Mouse (Mus musculus) limb, embryonic 15.5 days (tissue): ENCODE measurements around the gene Kcne3. TPM values are rescaled to one million over a fixed set of nuclear protein-coding genes. Genes with fewer than 3 reads are reported as not detected.

ENCODE experiments used
- ATAC-seq: fragments of 200-750 bp; cut with Nextera tagmentation; 2 replicates; pipeline ENCODE4 v1.8.0; 2017; ENCODE audit warnings: low read depth, moderate TSS enrichment; ENCODE audit not compliant: insufficient number of reproducible peaks, low FRiP score, low TSS enrichment
- H3K27ac ChIP-seq: fragments of 300-500 bp; sonication (generic); 2 replicates; pipeline ENCODE4 v1.5.1; 2015; ENCODE audit warnings: moderate library complexity, mild to moderate bottlenecking, inconsistent platforms
- H3K27me3 ChIP-seq: fragments of 300-500 bp; sonication (generic); 2 replicates; pipeline ENCODE4 v1.6.1; 2015; ENCODE audit warnings: inconsistent platforms
- H3K36me3 ChIP-seq: fragments of 300-500 bp; sonication (generic); 2 replicates; pipeline ENCODE4 v1.6.1; 2015; ENCODE audit warnings: inconsistent platforms
- H3K4me1 ChIP-seq: fragments of 300-500 bp; sonication (generic); 2 replicates; pipeline ENCODE4 v1.6.1; 2015; ENCODE audit warnings: inconsistent platforms
- H3K4me2 ChIP-seq: fragments of 300-500 bp; sonication (generic); 2 replicates; pipeline ENCODE4 v1.6.1; 2015; ENCODE audit warnings: mild to moderate bottlenecking, inconsistent platforms
- H3K4me3 ChIP-seq: fragments of 300-500 bp; sonication (generic); 2 replicates; pipeline ENCODE4 v1.5.1; 2015; ENCODE audit warnings: mild to moderate bottlenecking, inconsistent platforms
- H3K9ac ChIP-seq: fragments of 300-500 bp; sonication (generic); 2 replicates; pipeline ENCODE4 v1.6.1; 2015; ENCODE audit warnings: inconsistent platforms
- H3K9me3 ChIP-seq: fragments of 300-500 bp; sonication (generic); 2 replicates; pipeline ENCODE4 v1.6.1; 2016; ENCODE audit warnings: inconsistent platforms
- WGBS: fragments of 180-500 bp; shearing (Covaris S2); methylation state at CpG from one replicate; pipeline ENCODE4 v1.1.7; 2015; 5-methylcytosine and 5-hydroxymethylcytosine counted together
- polyA plus RNA-seq: library from polyadenylated mRNA; unstranded; fragments of >200 nt; fragmentation: Nextera tagmentation; extraction: Ambion mirVana; gene quantifications from 2 replicates; pipeline ENCODE4 v1.2.1, GENCODE M21; 2015

Kcne3 gene
- polyA plus RNA-seq, 1 experiment from 2014 or later = 16.9 TPM

- peak within 1 kb of the TSS; percentile 95 for H3K4me3 ChIP-seq
These were observed 17.0 kb upstream of the Kcne3 start, which contains the start of gene Lipt2 for GRCm38 (mm10) chr7:100159105-100159841. Lipt2 (plus strand) TSS chr7:100159277.

GRCm38 (mm10) chr7:100160006-100160405 lies 16.3 kb upstream of the Kcne3 start:
- peak overlapping the region; percentile 95 for H3K4me3 ChIP-seq
- peak overlapping the region; percentile 88 for H3K4me2 ChIP-seq
- peak overlapping the region; percentile 99 for H3K27ac ChIP-seq
- H3K9ac ChIP-seq = peak overlapping the region; percentile 86; the same call in 1 of the 2 replicates
- H3K36me3 ChIP-seq = no peaks in the 10 kb centered on the region
- no peaks in the 10 kb centered on the region for H3K9me3 ChIP-seq
- no peak for ATAC-seq
- 63% methylated on average over 7 of the region's 7 CpGs for WGBS
- peaks cover 5% of the 10 kb centered on the region for H3K4me1 ChIP-seq
- H3K27me3 ChIP-seq = no peaks in the 10 kb centered on the region

More at GRCm38 (mm10) chr7:100159105-100159841, 17.0 kb upstream of the Kcne3 start, which contains the start of gene Lipt2:
- H3K9ac ChIP-seq = peak within 1 kb of the TSS; percentile 86
- no peaks in the 10 kb centered on the region for H3K9me3 ChIP-seq
- H3K27me3 ChIP-seq = no peaks in the 10 kb centered on the region
- peak within 1 kb of the TSS; percentile 99 for H3K27ac ChIP-seq
- peak; percentile 92 for ATAC-seq
- H3K4me1 ChIP-seq = peaks cover 5% of the 10 kb centered on the region
- under 1% methylated on average over 73 of the region's 78 CpGs for WGBS
- peak within 1 kb of the TSS; percentile 88 for H3K4me2 ChIP-seq
- no peaks in the 10 kb centered on the region for H3K36me3 ChIP-seq

- H3K9me3 ChIP-seq = no peaks in the 10 kb centered on the region
- no peak overlapping the region for H3K27ac ChIP-seq
- peaks cover 5% of the 10 kb centered on the region for H3K4me1 ChIP-seq
- no peak overlapping the region for H3K4me2 ChIP-seq
- H3K9ac ChIP-seq = no peak overlapping the region
- ATAC-seq = no peak
- WGBS = 49% methylated on average over 4 of the region's 4 CpGs
- no peak overlapping the region for H3K4me3 ChIP-seq
- no peaks in the 10 kb centered on the region for H3K27me3 ChIP-seq
- no peaks in the 10 kb centered on the region for H3K36me3 ChIP-seq
These were observed 12.8 kb upstream of the Kcne3 start for GRCm38 (mm10) chr7:100163506-100163905.

GRCm38 (mm10) chr7:100168654-100169053 lies 7.6 kb upstream of the Kcne3 start:
- H3K27ac ChIP-seq = no peak overlapping the region
- H3K4me3 ChIP-seq = no peak overlapping the region
- no peaks in the 10 kb centered on the region for H3K27me3 ChIP-seq
- H3K9ac ChIP-seq = no peak overlapping the region
- no peak overlapping the region for H3K4me2 ChIP-seq
- no peak for ATAC-seq
- H3K9me3 ChIP-seq = no peaks in the 10 kb centered on the region
- H3K4me1 ChIP-seq = no peaks in the 10 kb centered on the region
- no peaks in the 10 kb centered on the region for H3K36me3 ChIP-seq
- 80% methylated on average over 11 of the region's 11 CpGs for WGBS

GRCm38 (mm10) chr7:100170756-100171155 lies 5.5 kb upstream of the Kcne3 start:
- Histone ChIP-seq H3K4me2 (no peak overlapping the region), H3K27ac (no peak overlapping the region), H3K27me3 (peaks cover 5% of the 10 kb centered on the region; the same call in 1 of the 2 replicates), H3K36me3 (no peaks in the 10 kb centered on the region), H3K4me1 (no peaks in the 10 kb centered on the region), H3K4me3 (no peak overlapping the region), H3K9me3 (no peaks in the 10 kb centered on the region), H3K9ac (no peak overlapping the region)
- 64% methylated on average over 4 of the region's 4 CpGs for WGBS
- ATAC-seq = no peak

- Histone ChIP-seq H3K4me1 (peaks cover 14% of the 10 kb centered on the region), H3K27me3 (peaks cover 51% of the 10 kb centered on the region), H3K36me3 (no peaks in the 10 kb centered on the region), H3K27ac (no peak overlapping the region), H3K4me2 (peak overlapping the region; percentile 60), H3K9me3 (no peaks in the 10 kb centered on the region), H3K9ac (peak overlapping the region; percentile 23; the same call in 1 of the 2 replicates), H3K4me3 (peak overlapping the region; percentile 37)
- ATAC-seq = peak; percentile 63; the same call in 1 of the 2 replicates
- WGBS = 8% methylated on average over 30 of the region's 30 CpGs
These were observed 2.0 kb downstream of the Kcne3 start for GRCm38 (mm10) chr7:100178016-100178890.

GRCm38 (mm10) chr7:100178891-100179233 lies 2.6 kb downstream of the Kcne3 start:
- WGBS = 2% methylated on average over 15 of the region's 15 CpGs

GRCm38 (mm10) chr7:100179394-100179793 lies 3.1 kb downstream of the Kcne3 start:
- no peak overlapping the region for H3K9ac ChIP-seq
- WGBS = 52% methylated on average over 7 of the region's 7 CpGs
- H3K27ac ChIP-seq = no peak overlapping the region
- no peak for ATAC-seq
- peak overlapping the region; percentile 37; the same call in 1 of the 2 replicates for H3K4me3 ChIP-seq
- H3K9me3 ChIP-seq = no peaks in the 10 kb centered on the region
- H3K27me3 ChIP-seq = peaks cover 51% of the 10 kb centered on the region
- H3K4me2 ChIP-seq = peak overlapping the region; percentile 60; the same call in 1 of the 2 replicates
- no peaks in the 10 kb centered on the region for H3K36me3 ChIP-seq
- H3K4me1 ChIP-seq = peaks cover 14% of the 10 kb centered on the region

More at GRCm38 (mm10) chr7:100178891-100179233, 2.6 kb downstream of the Kcne3 start:
- Histone ChIP-seq H3K4me2 (peak overlapping the region; percentile 60), H3K27ac (no peak overlapping the region), H3K9ac (peak overlapping the region; percentile 23; the same call in 1 of the 2 replicates), H3K36me3 (no peaks in the 10 kb centered on the region), H3K4me1 (peaks cover 14% of the 10 kb centered on the region), H3K27me3 (peaks cover 51% of the 10 kb centered on the region), H3K4me3 (peak overlapping the region; percentile 37), H3K9me3 (no peaks in the 10 kb centered on the region)
- no peak for ATAC-seq

- H3K9me3 ChIP-seq = no peaks in the 10 kb centered on the region
- no peaks in the 10 kb centered on the region for H3K36me3 ChIP-seq
- 72% methylated on average over 7 of the region's 7 CpGs for WGBS
- H3K9ac ChIP-seq = no peak overlapping the region
- H3K27me3 ChIP-seq = peaks cover 51% of the 10 kb centered on the region
- no peak overlapping the region for H3K4me3 ChIP-seq
- H3K27ac ChIP-seq = no peak overlapping the region
- no peak for ATAC-seq
- H3K4me1 ChIP-seq = peaks cover 14% of the 10 kb centered on the region
- H3K4me2 ChIP-seq = 0 out of 2 replicates have a peak overlapping the region, but pooled peaks have one; percentile 5
These were observed 3.6 kb downstream of the Kcne3 start for GRCm38 (mm10) chr7:100179836-100180407.

GRCm38 (mm10) chr7:100181176-100181575 lies 4.9 kb downstream of the Kcne3 start:
- Histone ChIP-seq H3K27me3 (peaks cover 42% of the 10 kb centered on the region), H3K9me3 (no peaks in the 10 kb centered on the region), H3K27ac (no peak overlapping the region), H3K4me3 (no peak overlapping the region), H3K4me1 (peaks cover 14% of the 10 kb centered on the region), H3K4me2 (no peak overlapping the region), H3K36me3 (no peaks in the 10 kb centered on the region), H3K9ac (no peak overlapping the region)
- WGBS = 90% methylated on average over 2 of the region's 2 CpGs
- no peak for ATAC-seq

GRCm38 (mm10) chr7:100181614-100182013 lies 5.3 kb downstream of the Kcne3 start:
- peaks cover 38% of the 10 kb centered on the region for H3K27me3 ChIP-seq
- H3K4me3 ChIP-seq = no peak overlapping the region
- H3K4me1 ChIP-seq = peaks cover 14% of the 10 kb centered on the region
- no peak for ATAC-seq
- no peaks in the 10 kb centered on the region for H3K9me3 ChIP-seq
- no peak overlapping the region for H3K4me2 ChIP-seq
- no peak overlapping the region for H3K9ac ChIP-seq
- H3K27ac ChIP-seq = no peak overlapping the region
- WGBS = 61% methylated on average over 3 of the region's 3 CpGs
- no peaks in the 10 kb centered on the region for H3K36me3 ChIP-seq
